Mouse (Mus musculus): ENCODE measurements around the gene Lmx1a. TPM values are rescaled to one million over a fixed set of nuclear protein-coding genes. Genes with fewer than 3 reads are reported as not detected.

The Lmx1a gene
- total RNA-seq, 2 experiments from 2014 or later, result not detected

DNA sequence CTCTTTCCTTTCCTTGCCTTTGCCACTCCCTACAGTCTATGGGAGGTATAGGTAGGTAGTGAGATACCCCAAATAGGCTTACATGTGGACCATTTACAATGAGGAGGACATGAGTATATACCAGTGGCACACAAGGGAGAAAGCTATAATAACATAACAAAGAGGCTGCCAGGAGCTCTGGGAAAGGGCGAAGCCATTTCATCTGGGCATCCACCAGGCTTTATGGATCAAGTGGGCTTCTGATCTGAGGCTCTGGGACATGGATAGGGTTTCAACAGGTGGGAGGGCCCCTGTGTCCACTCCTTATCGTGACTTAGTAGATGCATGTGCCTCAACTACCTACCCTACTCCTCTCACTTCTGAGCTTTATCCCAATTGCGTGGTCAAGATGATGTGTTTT lies 142.6 kb downstream of the Lmx1a start:
- DNase-seq (ENCODE audit: low spot score in 2 of 2), result no peak
- intact Hi-C loops (cut with DNase I), result no loop called here

DNA sequence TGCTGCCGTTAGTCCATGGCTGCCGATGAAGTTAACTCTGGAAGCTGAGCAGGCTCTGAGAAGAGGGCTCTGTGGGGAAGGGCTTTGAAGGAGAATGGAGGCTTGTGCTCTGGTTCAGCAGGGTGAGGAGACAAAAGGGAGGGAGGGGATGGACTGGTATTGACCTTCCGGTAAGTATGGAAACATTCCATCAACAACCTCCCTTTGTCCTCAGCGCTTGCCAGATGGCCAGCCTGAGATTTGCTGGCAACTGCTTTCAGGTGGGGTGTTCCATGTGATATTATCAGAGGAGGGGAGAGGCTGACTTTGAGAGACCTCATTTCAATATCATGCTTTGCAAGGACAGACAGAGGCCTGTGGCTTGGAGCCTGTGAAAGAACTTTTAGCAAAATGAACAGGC lies 165.8 kb downstream of the Lmx1a start:
- no peak for DNase-seq (ENCODE audit: low spot score in 2 of 2)
- intact Hi-C loops (cut with DNase I), result no loop called here

DNA sequence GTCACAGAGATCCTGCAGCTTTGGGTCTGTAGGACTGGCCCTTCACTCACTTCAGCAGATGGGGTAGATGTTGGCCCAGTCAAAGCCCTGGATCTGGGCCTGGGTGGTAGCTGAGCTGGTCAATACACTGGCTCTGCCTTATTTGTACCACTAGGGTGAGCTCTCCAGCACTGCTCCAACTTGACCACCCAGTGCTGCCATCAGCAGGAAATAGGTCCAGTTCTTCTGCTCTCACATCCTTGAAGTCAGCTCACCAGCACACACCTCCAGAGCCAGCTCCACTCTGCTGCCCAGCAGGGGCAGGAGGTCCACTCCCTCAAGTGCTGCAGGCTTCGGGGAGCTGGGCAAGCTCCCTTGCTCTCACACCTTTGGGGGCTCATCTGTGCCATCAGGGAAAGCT lies 183.0 kb downstream of the Lmx1a start:
- no peak for DNase-seq (ENCODE audit: low spot score in 2 of 2)
- intact Hi-C loops (cut with DNase I), result no loop called here

DNA sequence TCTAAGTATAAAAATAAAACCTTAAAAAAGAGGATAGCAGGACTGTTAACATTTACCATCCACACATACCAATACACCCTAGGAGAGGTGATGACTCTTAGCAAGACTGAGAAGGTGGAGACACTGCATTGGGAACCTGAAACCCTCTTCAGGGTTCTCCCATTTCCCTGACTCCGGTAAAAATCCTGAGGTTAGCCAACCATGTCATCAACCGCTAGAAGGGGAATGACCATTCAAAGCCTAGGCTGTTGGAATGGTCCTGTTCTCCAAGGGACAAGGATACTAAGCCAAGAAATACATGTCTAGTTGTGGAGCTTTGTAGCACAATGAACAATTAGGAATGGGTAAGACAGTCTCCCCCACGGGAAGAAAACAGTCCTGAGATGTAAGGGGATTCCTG lies 185.1 kb downstream of the Lmx1a start:
- intact Hi-C loops (cut with DNase I), result no loop called here
- no peak for DNase-seq (ENCODE audit: low spot score in 2 of 2)

DNA sequence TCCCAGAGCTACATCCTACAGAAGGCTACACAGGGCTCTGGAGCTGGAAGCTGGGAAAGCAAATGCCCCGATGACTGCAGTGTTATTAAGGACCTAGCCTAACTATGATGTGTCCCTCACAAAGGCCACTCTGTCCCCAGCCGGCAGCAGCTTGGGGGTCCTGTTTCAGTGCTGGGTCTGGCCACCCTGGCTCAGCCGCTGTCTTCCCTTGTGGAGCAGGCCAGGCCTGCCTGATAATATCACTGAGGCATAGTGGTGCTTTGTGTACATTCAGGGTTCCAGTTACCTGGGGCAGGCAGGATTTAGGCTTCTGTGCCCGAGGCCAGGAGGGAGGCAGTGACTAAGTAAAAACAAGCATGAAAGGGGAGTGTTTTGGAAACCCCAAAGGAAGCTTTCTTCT lies 188.9 kb downstream of the Lmx1a start:
- DNase-seq (ENCODE audit: low spot score in 2 of 2), result no peak
- intact Hi-C loops (cut with DNase I), result no loop called here

DNA sequence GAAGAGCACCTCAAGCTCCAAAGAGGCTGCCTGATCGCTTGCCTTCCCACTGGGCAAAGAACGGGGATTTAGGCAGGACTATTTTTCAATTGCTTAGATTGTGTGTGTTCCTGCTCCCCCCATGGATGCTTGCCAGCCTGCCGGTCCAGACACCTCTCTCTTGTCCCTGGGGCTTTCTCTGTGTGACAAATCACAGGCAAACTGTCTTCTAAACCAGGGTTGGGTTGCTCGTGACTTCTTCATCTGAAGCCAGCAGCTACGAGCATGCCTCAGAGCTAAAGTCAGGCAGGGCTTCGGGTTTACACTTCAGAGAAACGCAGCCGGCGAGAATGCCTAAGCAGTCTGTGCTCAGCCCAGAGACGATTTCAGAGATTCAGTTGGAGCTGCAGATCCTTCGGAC lies 189.3 kb downstream of the Lmx1a start:
- intact Hi-C loops (cut with DNase I), result no loop called here
- no peak for DNase-seq (ENCODE audit: low spot score in 2 of 2)

DNA sequence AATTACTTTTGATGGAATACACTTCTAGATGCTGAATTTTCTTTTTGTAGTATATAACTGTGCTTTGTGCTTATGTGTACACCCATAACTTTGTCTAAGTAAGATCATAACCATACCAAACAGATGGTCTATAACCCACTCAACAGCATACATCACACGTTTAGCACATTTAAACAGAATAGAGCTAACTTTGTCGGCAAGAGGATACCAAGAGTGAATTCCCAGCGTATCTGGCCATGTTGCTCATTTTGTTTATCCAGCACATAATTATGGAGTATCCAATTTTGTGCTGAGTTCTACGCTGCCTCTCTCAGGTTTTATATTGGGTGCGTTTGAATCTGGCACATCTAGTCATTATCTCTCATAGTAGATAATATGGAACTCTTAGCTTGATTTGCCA lies 196.7 kb downstream of the Lmx1a start:
- peak in 1 of 2 experiments; percentile 15 for DNase-seq (ENCODE audit: low spot score in 2 of 2)
- intact Hi-C loops (cut with DNase I), result no loop called here

DNA sequence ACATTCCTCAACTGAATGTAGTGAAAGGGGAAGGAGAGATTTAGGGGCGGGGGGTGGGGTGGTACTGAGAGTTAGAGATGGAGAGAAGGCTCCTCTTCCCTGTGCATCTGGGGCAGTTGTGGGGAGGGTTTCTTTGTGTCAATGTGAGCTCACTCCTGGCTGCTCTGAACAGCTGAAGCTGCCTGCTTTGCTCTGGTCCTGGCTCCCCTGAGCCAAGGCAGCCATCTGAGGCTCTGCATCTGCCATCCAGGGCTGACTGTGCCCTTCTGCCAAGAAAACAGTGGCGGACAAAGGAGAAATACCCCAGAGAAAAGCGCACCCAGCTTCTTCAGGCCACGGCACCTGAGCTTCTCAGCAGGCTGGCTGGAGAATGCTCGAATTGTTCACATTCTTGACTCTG lies 199.1 kb downstream of the Lmx1a start:
- DNase-seq (ENCODE audit: low spot score in 2 of 2), result no peak
- intact Hi-C loops (cut with DNase I), result no loop called here

DNA sequence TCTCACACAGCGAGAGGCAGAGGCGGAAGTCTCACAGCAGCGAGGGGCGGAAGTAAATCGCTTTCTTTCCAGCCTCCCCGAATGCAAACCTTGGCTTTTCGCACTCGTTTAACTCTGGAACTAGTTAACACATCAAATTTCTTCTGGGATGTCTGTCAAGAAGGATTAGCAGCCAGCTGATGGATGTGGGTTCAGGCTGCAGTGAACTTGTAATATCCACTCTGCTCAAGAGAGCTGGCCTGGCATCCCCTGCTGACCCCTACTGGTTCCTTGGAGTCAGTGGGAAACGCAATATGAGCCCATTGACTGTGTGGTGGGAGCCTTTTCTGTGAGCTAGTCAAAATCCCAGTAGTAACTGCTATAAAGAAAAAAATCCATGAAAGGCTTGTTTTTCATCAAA lies 199.8 kb downstream of the Lmx1a start:
- DNase-seq (ENCODE audit: low spot score in 2 of 2), result no peak
- intact Hi-C loops (cut with DNase I), result no loop called here

DNA sequence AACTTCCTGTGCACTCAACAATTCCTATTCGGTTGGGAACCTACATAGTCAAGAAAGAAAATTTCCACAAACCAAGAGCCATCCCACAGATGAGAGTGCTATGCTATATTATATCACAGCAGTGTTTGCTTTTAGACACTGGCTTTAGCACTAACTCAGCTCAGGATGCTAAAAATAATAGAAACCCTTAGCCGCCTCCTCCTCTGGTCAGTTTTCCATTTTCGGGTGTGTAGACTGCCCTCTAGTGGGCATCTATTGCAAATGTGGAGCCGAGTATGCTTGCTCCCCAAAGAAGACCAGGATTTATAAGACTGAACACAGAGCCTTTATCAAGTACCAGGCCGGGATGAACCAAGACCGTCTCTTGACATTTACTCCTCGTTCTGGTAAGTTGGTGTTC lies 207.2 kb downstream of the Lmx1a start:
- intact Hi-C loops (cut with DNase I), result loop anchor here (10.0 kb wide), 1 partner anchor 111 kb away; no protein-coding TSS in a partner anchor
- DNase-seq (ENCODE audit: low spot score in 2 of 2), result peak; percentile 66 to 69

Other genes with a start within 250 kb of the Lmx1a start
- not detected for gene Lrrc52, start 222.5 kb upstream of the Lmx1a start, total RNA-seq (2021)
- 1 to 10 TPM; 6.9 to 7.8 TPM for gene Rxrg, start 90.9 kb upstream of the Lmx1a start, total RNA-seq (2021)